Mouse (Mus musculus) lung, postnatal 10 days (tissue): ENCODE measurements at regions not wholly inside any gene's neighbourhood (a gene's known extent, or its start where the extent isn't known, plus 50 kb on each side); places are given as distances from the start of the nearest gene placed in this dataset.

Source experiments
- DNase-seq: peaks from one replicate; pipeline ENCODE4 v3.0.0; 2021

GRCm38 (mm10) chr9:86961663-86962062 lies 53.7 kb upstream of the Ripply2 start:
- DNase-seq, result peak; percentile 9

GRCm38 (mm10) chr9:86957076-86957475 lies 58.3 kb upstream of the Ripply2 start:
- no peak for DNase-seq

- DNase-seq, result no peak
Measured at GRCm38 (mm10) chr9:86955720-86956119, 59.6 kb upstream of the Ripply2 start.

DNA sequence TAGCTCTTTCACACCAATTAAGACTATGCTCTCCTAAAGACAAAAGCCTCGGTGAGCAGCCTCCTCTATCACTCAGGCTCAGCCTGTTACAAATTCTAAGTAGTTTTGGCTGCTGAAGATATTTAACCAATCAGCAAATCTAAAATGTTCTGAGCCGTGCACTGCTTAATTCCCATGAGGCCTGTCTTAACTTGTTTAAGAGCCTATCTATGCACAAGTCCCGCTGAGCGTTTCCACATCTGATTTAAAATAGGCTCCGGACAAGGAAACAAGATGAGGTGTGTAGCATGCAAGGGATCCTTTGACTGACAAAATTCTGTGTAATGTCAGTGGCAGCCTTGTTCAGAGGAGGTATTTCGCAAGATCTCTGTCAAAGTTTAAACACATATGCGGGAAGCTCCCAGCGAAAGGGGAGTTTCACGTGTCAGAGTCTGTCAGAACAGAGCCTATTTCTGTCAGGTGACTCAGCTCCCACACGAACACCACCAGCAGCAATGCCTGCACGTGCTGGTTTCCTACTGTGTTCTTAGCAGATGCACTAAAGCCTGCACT lies 63.3 kb upstream of the Ripply2 start:
- DNase-seq, result no peak

- DNase-seq, result no peak
Measured at GRCm38 (mm10) chr9:86949885-86950284, 65.5 kb upstream of the Ripply2 start.

DNA sequence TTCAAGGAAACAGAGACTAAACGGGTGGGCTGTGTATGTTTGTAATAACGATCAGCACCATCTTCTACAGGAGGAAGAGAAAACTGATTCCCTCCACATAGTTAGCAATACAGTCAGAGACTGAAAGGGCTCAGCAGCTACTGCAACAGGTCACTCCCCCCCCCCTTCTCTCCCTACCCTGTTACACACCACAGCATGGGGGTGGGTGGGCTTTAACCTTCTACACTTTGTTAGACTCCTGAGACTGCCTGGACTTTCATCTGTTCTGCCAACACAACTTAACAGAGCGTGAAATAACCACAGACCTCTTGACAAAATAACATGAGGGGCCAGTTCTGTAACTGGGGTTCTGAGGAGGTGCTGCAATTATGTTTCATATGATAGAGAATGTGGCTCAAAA lies 50.7 kb upstream of the Snap91 start:
- no peak for DNase-seq
